Mouse (Mus musculus): ENCODE data around the gene Elobl.

DNA sequence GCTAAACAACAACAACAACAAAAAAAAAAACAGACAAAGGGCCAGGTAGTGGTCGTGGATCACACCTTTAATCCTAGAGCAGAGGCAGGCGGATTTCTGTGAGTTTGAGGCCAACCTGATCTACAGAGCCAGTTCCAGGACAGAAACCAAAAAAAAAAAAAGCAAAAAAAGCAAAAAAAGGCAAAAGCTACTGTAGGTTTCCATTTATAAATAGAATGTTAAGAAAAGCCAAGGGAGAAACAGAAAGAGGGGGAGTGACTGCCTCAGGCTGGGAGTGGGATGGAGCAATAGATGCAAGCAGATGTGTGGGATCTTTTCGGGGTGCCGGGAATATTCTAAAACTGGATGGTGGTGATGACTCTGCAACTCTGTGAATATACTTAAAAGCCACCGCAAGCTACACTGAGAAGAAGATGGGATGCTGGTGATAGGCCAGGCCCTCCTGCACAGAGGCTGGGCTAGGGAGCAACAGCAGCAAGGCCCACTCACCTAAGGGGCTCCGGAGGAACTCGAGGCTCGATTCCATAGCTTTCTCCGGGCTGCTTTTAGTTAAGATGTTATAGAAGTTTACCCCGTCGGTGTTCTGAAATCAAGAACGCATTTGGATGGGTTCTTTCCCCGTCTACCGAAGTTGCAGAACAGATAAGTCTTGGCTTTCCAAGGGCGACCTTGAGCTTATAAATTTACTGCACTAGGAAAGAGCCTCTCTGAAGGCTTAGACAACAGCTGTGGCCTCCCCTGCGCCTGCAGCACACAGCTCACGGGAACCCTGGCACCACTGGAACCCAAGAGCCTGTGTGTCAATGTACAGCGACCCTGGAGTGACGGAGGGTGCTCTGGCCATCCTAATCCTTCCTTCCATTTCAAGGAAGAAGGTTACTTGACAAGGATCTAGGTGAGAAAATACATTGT, 32.4 kb downstream of the Elobl start:
- TF ChIP-seq CTCF (IDR thresholded peaks at IDR 0.05; ENCODE audit: control insufficient read depth, insufficient read depth, insufficient read length) (no peak), USF1 (IDR thresholded peaks at IDR 0.05; ENCODE audit: low read depth) (no peak), MAX (IDR thresholded peaks at IDR 0.05) (no peak), FOSL1 (IDR thresholded peaks at IDR 0.05; ENCODE audit: insufficient read depth, low read length, poor library complexity, severe bottlenecking) (no peak), MYOD1 (IDR thresholded peaks at IDR 0.05; ENCODE audit: control insufficient read depth, insufficient read length, low read depth) (no peak), MYOG (IDR thresholded peaks at IDR 0.05; ENCODE audit: control insufficient read depth, extremely low read depth, insufficient read length) (no peak), CEBPB (IDR thresholded peaks at IDR 0.05; ENCODE audit: low read depth) (no peak)
